13 mouse cellular contexts compared by ENCODE assay signal in genomic region chr12:72267614-72268013, GRCm38 (mm10).
DNase-seq lines count a peak whose midpoint lies in the region; ATAC-seq and TF ChIP-seq lines count a peak whose summit lies in the region.
"Had no signal": no experiment of that assay in that cellular context is flagged by ENCODE, and none has a peak within 500 bp of the region (broad histone marks: within the 10 kb centered on the region; RNA-seq: fewer than 3 reads in every experiment).

No protein-coding gene starts in this region.

- peak in 1 of 2 experiments; percentile 4 for DNase-seq in left cerebral cortex, adult 2 months (ENCODE audit: extremely low spot score in 1 of 2, low spot score in 2 of 2)
- no peak for DNase-seq in left cerebral cortex, postnatal 25 days (ENCODE audit: low spot score in 2 of 2)
- DNase-seq in 3T3-L1 (ENCODE audit: low read depth, low spot score): peak; percentile 32
- DNase-seq in 416B (ENCODE audit: low read depth): peak; percentile 23
- peak; percentile 8 for DNase-seq in c-Kit-negative CD71-positive TER-119-positive erythroid progenitor cells, embryonic 14.5 days (ENCODE audit: low read depth, low spot score)
- DNase-seq in right cerebral cortex, postnatal 25 days: no peak
- DNase-seq: adrenal gland, adult 8-10 months; kidney, adult 18-20 months; lung, postnatal 36 days had no signal

- peak; percentile 40 for TF ChIP-seq CTCF in left cerebral cortex, adult 2 months (IDR thresholded peaks at IDR 0.05)

- no peak overlapping the region for H3K4me3 ChIP-seq in left cerebral cortex, adult 2 months
- H3K4me3 ChIP-seq: heart, embryonic 13.5 days; myocyte had no signal

- H3K27ac ChIP-seq in left cerebral cortex, adult 2 months: no peak overlapping the region
- H3K27ac ChIP-seq: heart, embryonic 13.5 days had no signal

- intact Hi-C loops in left cerebral cortex, adult 2 months (cut with DNase I): no loop called here
- intact Hi-C loops in left cerebral cortex, postnatal 25 days (cut with DNase I): no loop called here

- ATAC-seq in inflammation-experienced regulatory T-cells, adult 6 months: no peak
- ATAC-seq: forebrain, embryonic 14.5 days had no signal

Comparison
In these comparisons a context has a peak if more than half of its experiments do, and no peak if none do; other contexts are left out.
1. DNase-seq: peak in 3T3-L1 (single experiment), 416B (single experiment) and c-Kit-negative CD71-positive TER-119-positive erythroid progenitor cells, embryonic 14.5 days (single experiment); none in left cerebral cortex, postnatal 25 days (0 of 2) and right cerebral cortex, postnatal 25 days (single experiment).